Mouse (Mus musculus): ENCODE results near the gene Clca3b. TPM values are rescaled to one million over a fixed set of nuclear protein-coding genes. Genes with fewer than 3 reads are reported as not detected.

Gene Clca3b
- total RNA-seq, 2 experiments from 2014 or later: not detected

Other genes starting within 250 kb of the Clca3b start
- 100 to 1,000 TPM; 276 to 331 TPM for gene Sh3glb1, start 129.0 kb downstream of the Clca3b start, total RNA-seq (2021)
- under 1 TPM; 0.23 to 0.69 TPM for gene Clca3a1, start 88.4 kb downstream of the Clca3b start, total RNA-seq (2021)
- gene Clca3a2, start 29.9 kb downstream of the Clca3b start, total RNA-seq (2021): under 1 TPM in 1 of 2 experiments, not detected in 1; 0.10 TPM
- not detected for gene Clca4b, start 83.2 kb upstream of the Clca3b start, total RNA-seq (2021)
- not detected for gene Clca4a, start 125.7 kb upstream of the Clca3b start, total RNA-seq (2021)
- not detected for gene Clca1, start 183.4 kb upstream of the Clca3b start, total RNA-seq (2021)